Mouse (Mus musculus) neural tube, embryonic 15.5 days (tissue): ENCODE measurements at regions not wholly inside any gene's neighbourhood (a gene's known extent, or its start where the extent isn't known, plus 50 kb on each side); places are given as distances from the start of the nearest gene placed in this dataset.

ENCODE experiments used
- ATAC-seq: fragments of 200-750 bp; cut with Nextera tagmentation; 2 replicates; pipeline ENCODE4 v1.8.0; 2017; ENCODE audit warnings: mild to moderate bottlenecking, moderate TSS enrichment, moderate library complexity; ENCODE audit not compliant: low FRiP score
- H3K27ac ChIP-seq: fragments of 300-500 bp; sonication (generic); replicated peaks from 2 replicates; pipeline ENCODE4 v1.5.1; 2015; ENCODE audit warnings: mild to moderate bottlenecking, inconsistent platforms
- H3K27me3 ChIP-seq: fragments of 300-500 bp; sonication (generic); replicated peaks from 2 replicates; pipeline ENCODE4 v1.6.1; 2015; ENCODE audit warnings: inconsistent platforms
- H3K36me3 ChIP-seq: fragments of 300-500 bp; sonication (generic); 2 replicates; pipeline ENCODE4 v1.6.1; 2015; ENCODE audit warnings: inconsistent platforms
- H3K4me1 ChIP-seq: fragments of 300-500 bp; sonication (generic); 2 replicates; pipeline ENCODE4 v1.6.1; 2015; ENCODE audit warnings: inconsistent platforms
- H3K4me2 ChIP-seq: fragments of 300-500 bp; sonication (generic); 2 replicates; pipeline ENCODE4 v1.6.1; 2015; ENCODE audit warnings: inconsistent platforms, mild to moderate bottlenecking, moderate library complexity
- H3K4me3 ChIP-seq: fragments of 300-500 bp; sonication (generic); replicated peaks from 2 replicates; pipeline ENCODE4 v1.5.1; 2015; ENCODE audit warnings: mild to moderate bottlenecking, inconsistent platforms
- H3K9ac ChIP-seq: fragments of 300-500 bp; sonication (generic); replicated peaks from 2 replicates; pipeline ENCODE4 v1.6.1; 2015; ENCODE audit warnings: mild to moderate bottlenecking, inconsistent platforms
- H3K9me3 ChIP-seq: fragments of 300-500 bp; sonication (generic); replicated peaks from 2 replicates; pipeline ENCODE4 v1.6.1; 2016; ENCODE audit warnings: inconsistent platforms
- WGBS: fragments of 180-500 bp; shearing (Covaris S2); methylation state at CpG from one replicate; pipeline ENCODE4 v1.1.7; 2015; ENCODE audit warnings: mixed read lengths; 5-methylcytosine and 5-hydroxymethylcytosine counted together

- Histone ChIP-seq H3K36me3 (no peaks in the 10 kb centered on the region), H3K27ac (no peak overlapping the region), H3K4me2 (no peak overlapping the region), H3K9me3 (no peaks in the 10 kb centered on the region), H3K4me3 (no peak overlapping the region), H3K9ac (no peak overlapping the region), H3K27me3 (no peaks in the 10 kb centered on the region), H3K4me1 (no peaks in the 10 kb centered on the region)
- WGBS = 68% methylated on average over 2 of the region's 2 CpGs
- ATAC-seq = no peak
These were observed 1561.2 kb upstream of the Zeb2 start for GRCm38 (mm10) chr2:46678366-46678765.

DNA sequence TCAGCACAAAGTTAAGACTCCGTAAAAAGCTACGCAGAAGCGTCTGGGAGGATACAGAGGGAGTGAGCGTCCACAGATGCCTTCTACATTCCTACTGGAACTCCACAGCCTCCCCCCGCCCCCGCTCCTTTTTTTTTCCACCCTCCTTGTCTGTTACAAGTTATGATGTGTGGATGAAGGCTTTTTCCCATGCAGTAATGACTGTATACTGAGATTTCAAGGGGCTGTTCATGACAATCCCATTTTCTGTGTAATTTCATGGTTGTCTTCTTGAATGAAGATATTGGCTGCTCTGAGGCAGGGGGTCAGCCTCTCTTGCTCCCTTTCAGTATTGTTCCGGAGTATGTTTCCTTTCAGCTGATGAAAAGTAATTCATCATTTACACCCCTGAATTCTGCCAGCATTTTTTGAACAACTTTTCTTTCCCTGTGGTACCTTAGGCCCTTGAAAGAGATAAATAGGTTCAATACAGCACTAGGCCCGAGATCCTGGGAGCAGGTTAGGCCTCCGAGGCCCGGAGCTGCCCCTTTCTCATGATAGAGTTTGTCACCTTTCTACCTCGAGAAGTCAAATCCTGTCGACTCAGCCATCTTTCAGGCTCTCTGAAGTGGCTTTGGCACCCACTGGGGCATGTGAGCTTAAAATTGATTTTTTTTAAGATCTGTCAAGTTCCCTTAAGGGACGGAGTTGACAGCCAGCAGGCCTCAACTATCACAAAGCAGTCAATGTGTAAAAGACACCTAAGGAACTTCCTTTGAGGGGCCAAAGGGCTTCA is 1552.5 kb upstream of the Zeb2 start:
- H3K9me3 ChIP-seq = no peaks in the 10 kb centered on the region
- H3K9ac ChIP-seq = no peak overlapping the region
- WGBS = 33% methylated on average over 13 of the region's 13 CpGs
- H3K27ac ChIP-seq = no peak overlapping the region
- no peaks in the 10 kb centered on the region for H3K36me3 ChIP-seq
- no peak overlapping the region for H3K4me2 ChIP-seq
- H3K27me3 ChIP-seq = no peaks in the 10 kb centered on the region
- H3K4me3 ChIP-seq = no peak overlapping the region
- H3K4me1 ChIP-seq = peaks cover 6% of the 10 kb centered on the region
- no peak for ATAC-seq

- H3K27me3 ChIP-seq = no peaks in the 10 kb centered on the region
- H3K4me2 ChIP-seq = 0 out of 2 replicates have a peak overlapping the region, but pooled peaks have one; percentile 23
- WGBS = 11% methylated on average over 3 of the region's 3 CpGs
- no peaks in the 10 kb centered on the region for H3K9me3 ChIP-seq
- H3K4me3 ChIP-seq = no peak overlapping the region
- H3K4me1 ChIP-seq = peaks cover 6% of the 10 kb centered on the region
- ATAC-seq = no peak
- H3K9ac ChIP-seq = no peak overlapping the region
- no peaks in the 10 kb centered on the region for H3K36me3 ChIP-seq
- no peak overlapping the region for H3K27ac ChIP-seq
These were observed 1549.8 kb upstream of the Zeb2 start for GRCm38 (mm10) chr2:46666990-46667337.

DNA sequence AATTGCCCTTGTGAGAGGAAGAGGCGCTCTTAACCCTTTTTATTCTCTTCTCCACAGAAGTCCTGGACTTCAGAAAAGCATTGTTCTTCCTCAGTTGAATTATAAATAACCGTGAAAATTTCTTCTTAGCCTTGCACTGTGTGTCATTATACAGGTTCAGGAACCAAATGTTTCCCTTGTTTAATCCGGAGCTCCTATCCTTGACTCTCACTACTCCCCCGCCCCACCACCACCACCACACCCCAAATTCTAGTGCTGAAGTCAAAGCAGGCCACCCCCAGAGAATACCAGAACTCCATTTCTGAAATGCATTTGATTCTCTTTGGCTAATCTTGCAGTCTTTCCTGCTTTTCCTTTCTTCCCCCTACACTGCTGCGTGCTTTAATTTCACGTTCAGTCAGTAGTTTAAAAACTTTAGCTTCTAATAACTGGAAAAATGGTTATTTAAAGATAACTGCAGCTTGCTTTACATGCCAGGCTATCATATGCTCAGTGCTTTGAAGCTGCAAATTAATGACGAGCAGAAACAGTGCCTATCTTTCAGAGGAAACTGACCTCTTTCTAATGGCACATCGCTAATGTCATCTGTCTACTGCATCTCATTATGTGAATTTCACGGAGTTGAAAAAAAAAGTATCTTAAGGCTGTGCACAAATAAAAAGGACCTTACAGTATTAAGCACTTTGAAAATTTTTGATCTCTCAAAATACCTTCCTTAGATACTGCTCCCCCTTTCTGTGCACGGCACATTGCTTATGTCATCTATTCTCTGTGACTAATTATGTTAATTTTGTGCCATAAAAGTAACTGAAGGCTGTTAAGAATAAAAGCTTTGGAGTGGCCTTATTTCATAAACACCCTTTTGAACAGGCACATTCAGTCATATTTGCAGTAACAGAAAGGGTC is 1549.1 kb upstream of the Zeb2 start:
- Histone ChIP-seq H3K4me3 (no peak overlapping the region), H3K27ac (no peak overlapping the region), H3K4me2 (peak overlapping the region; percentile 23), H3K36me3 (no peaks in the 10 kb centered on the region), H3K27me3 (no peaks in the 10 kb centered on the region), H3K4me1 (peaks cover 6% of the 10 kb centered on the region), H3K9me3 (no peaks in the 10 kb centered on the region), H3K9ac (no peak overlapping the region)
- ATAC-seq = no peak; the same call in 1 of the 2 replicates
- 21% methylated on average over 10 of the region's 10 CpGs for WGBS

DNA sequence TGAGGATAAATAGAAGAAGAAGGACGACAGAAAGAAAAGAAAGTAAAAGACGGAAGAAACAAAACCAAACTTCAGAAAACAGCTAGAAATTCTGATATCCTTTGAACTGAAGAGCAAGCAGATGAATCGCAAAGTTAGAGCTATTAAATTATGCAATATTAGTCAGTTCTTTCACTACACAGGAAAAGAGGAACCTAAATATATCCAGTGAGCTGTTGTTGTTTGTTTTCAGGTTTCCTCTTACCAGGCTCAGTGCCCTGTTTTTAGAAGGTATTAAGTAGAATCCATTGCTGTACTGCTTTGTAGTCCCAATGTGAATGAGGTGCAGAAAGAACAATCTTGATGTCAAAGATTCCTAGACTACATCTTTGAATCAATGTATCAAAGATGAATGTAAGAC is 1544.7 kb upstream of the Zeb2 start:
- Histone ChIP-seq H3K9ac (no peak overlapping the region), H3K27ac (no peak overlapping the region), H3K4me1 (peaks cover 6% of the 10 kb centered on the region), H3K4me3 (no peak overlapping the region), H3K36me3 (no peaks in the 10 kb centered on the region), H3K4me2 (no peak overlapping the region), H3K27me3 (no peaks in the 10 kb centered on the region), H3K9me3 (no peaks in the 10 kb centered on the region)
- ATAC-seq = no peak
- 85% methylated on average over 3 of the region's 3 CpGs for WGBS

DNA sequence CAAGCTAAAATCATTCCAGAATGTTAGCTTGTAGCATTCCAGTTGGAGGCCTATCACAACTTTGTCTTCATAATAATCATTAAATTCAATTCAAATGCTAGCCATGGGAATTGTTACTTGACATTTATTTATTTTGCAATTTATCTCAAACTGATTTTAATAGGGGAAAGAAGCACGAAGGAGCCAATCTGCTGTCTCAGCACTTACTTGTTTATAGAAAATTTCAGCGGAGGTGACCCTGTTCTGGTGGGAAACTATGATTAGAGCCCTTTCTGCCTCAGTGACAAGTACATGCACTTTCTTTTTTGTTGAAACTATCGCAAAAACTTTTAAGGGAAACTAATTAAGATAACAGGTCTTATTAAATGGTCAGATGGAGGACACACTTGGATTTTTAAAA is 1543.4 kb upstream of the Zeb2 start:
- no peak overlapping the region for H3K4me2 ChIP-seq
- WGBS = 66% methylated on average over 3 of the region's 3 CpGs
- H3K4me1 ChIP-seq = no peaks in the 10 kb centered on the region
- no peaks in the 10 kb centered on the region for H3K9me3 ChIP-seq
- no peak overlapping the region for H3K4me3 ChIP-seq
- H3K27me3 ChIP-seq = no peaks in the 10 kb centered on the region
- no peaks in the 10 kb centered on the region for H3K36me3 ChIP-seq
- no peak overlapping the region for H3K27ac ChIP-seq
- ATAC-seq = no peak
- no peak overlapping the region for H3K9ac ChIP-seq

DNA sequence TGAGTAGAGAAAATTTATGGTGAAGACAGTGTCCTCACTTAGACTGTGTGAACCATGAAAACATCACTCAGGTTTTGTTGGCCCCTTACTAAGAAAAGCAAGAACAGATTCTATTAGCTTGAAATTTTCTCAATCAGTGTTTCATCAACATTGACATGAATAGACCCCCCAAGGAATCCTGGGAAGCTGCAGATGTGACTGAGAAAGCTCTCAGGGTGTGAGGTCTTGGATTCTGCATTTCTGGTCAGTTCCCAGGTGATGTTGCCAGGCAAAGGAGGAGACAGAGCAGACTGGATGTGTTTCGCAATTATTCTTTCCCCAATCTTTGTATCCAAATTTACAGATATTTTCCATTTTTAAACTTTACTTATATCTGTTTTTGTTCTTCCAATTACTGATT is 1538.1 kb upstream of the Zeb2 start:
- ATAC-seq = no peak
- no peak overlapping the region for H3K4me3 ChIP-seq
- no peak overlapping the region for H3K27ac ChIP-seq
- H3K27me3 ChIP-seq = no peaks in the 10 kb centered on the region
- H3K4me2 ChIP-seq = no peak overlapping the region
- H3K9me3 ChIP-seq = no peaks in the 10 kb centered on the region
- no peak overlapping the region for H3K9ac ChIP-seq
- WGBS = 65% methylated on average over 1 of the region's 1 CpGs
- no peaks in the 10 kb centered on the region for H3K36me3 ChIP-seq
- no peaks in the 10 kb centered on the region for H3K4me1 ChIP-seq

DNA sequence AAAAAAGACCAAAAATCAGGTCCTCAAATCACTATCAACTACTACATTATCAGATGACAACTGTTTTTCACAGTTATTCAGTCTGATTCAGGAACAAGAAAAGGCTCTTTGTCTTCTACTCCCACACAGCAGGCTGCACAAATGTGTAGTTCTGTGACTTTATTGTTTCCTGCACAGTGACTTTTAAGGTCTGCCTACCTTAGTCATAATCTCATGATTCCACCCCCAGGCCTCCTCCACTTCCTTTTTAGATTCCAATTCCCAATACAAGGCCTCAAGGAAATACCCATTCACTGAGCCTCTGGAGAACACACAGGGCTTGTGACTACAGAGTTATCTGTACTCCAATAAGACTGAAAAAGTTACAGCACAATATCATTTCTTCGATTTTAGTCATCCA is 1535.4 kb upstream of the Zeb2 start:
- WGBS = 94% methylated on average over 1 of the region's 1 CpGs
- ATAC-seq = no peak
- H3K4me2 ChIP-seq = no peak overlapping the region
- H3K27me3 ChIP-seq = no peaks in the 10 kb centered on the region
- no peaks in the 10 kb centered on the region for H3K9me3 ChIP-seq
- no peaks in the 10 kb centered on the region for H3K36me3 ChIP-seq
- H3K9ac ChIP-seq = no peak overlapping the region
- H3K4me3 ChIP-seq = no peak overlapping the region
- no peak overlapping the region for H3K27ac ChIP-seq
- H3K4me1 ChIP-seq = no peaks in the 10 kb centered on the region

DNA sequence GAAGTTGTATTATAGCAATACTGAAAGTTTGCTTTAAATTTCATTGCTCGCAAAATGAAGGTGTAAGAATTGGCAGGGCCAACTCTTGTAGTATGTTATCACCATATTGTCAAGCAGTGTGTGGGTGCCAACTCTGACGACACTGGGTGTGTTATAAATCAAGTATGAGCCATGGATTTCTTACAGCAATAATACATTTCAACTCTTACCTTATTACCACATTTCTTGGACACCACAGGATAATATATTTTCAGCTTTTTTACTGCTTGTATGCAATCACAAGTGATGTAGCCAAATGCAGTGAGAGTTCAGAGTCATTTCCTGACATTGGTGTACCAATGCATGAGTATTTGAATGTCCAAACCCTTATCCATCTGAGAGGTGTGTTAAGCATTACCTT is 1529.2 kb upstream of the Zeb2 start:
- no peaks in the 10 kb centered on the region for H3K9me3 ChIP-seq
- ATAC-seq = no peak
- no peak overlapping the region for H3K9ac ChIP-seq
- 85% methylated on average over 2 of the region's 2 CpGs for WGBS
- H3K27me3 ChIP-seq = no peaks in the 10 kb centered on the region
- no peak overlapping the region for H3K4me3 ChIP-seq
- no peaks in the 10 kb centered on the region for H3K36me3 ChIP-seq
- no peak overlapping the region for H3K27ac ChIP-seq
- H3K4me2 ChIP-seq = no peak overlapping the region
- H3K4me1 ChIP-seq = no peaks in the 10 kb centered on the region

- 78% methylated on average over 2 of the region's 2 CpGs for WGBS
- H3K27me3 ChIP-seq = no peaks in the 10 kb centered on the region
These were observed 1492.0 kb upstream of the Zeb2 start for GRCm38 (mm10) chr2:46609217-46609616.

GRCm38 (mm10) chr2:46581773-46582172 is 1464.6 kb upstream of the Zeb2 start:
- no peaks in the 10 kb centered on the region for H3K27me3 ChIP-seq
- H3K9me3 ChIP-seq = no peaks in the 10 kb centered on the region
- H3K27ac ChIP-seq = no peak overlapping the region
- H3K4me3 ChIP-seq = no peak overlapping the region
- ATAC-seq = no peak
- 61% methylated on average over 2 of the region's 2 CpGs for WGBS
- no peaks in the 10 kb centered on the region for H3K4me1 ChIP-seq
- no peak overlapping the region for H3K4me2 ChIP-seq
- no peak overlapping the region for H3K9ac ChIP-seq
- H3K36me3 ChIP-seq = no peaks in the 10 kb centered on the region

More at GRCm38 (mm10) chr2:46609217-46609616, 1492.0 kb upstream of the Zeb2 start:
- Histone ChIP-seq H3K4me3 (no peak overlapping the region), H3K36me3 (no peaks in the 10 kb centered on the region), H3K9ac (no peak overlapping the region), H3K4me1 (no peaks in the 10 kb centered on the region), H3K9me3 (no peaks in the 10 kb centered on the region), H3K4me2 (no peak overlapping the region), H3K27ac (no peak overlapping the region)
- ATAC-seq = no peak

GRCm38 (mm10) chr2:46570416-46570815 is 1453.2 kb upstream of the Zeb2 start:
- Histone ChIP-seq H3K27me3 (no peaks in the 10 kb centered on the region), H3K27ac (no peak overlapping the region), H3K9ac (no peak overlapping the region), H3K4me2 (no peak overlapping the region), H3K4me1 (no peaks in the 10 kb centered on the region), H3K4me3 (no peak overlapping the region), H3K9me3 (no peaks in the 10 kb centered on the region), H3K36me3 (no peaks in the 10 kb centered on the region)
- WGBS = 94% methylated on average over 2 of the region's 2 CpGs
- ATAC-seq = no peak
